Mouse (Mus musculus) limb, embryonic 13.5 days (tissue): Measurements from ENCODE around the gene Mfap2. TPM values are rescaled to one million over a fixed set of nuclear protein-coding genes. Genes with fewer than 3 reads are reported as not detected.

Experiments used
- ATAC-seq: fragments of 200-750 bp; cut with Nextera tagmentation; 2 replicates; pipeline ENCODE4 v1.8.0; 2017; ENCODE audit warnings: low read depth, moderate number of reproducible peaks, moderate TSS enrichment; ENCODE audit not compliant: low FRiP score
- H3K27ac ChIP-seq: fragments of 300-500 bp; sonication (generic); 2 replicates; pipeline ENCODE4 v1.5.1; 2015; ENCODE audit warnings: inconsistent platforms, mild to moderate bottlenecking, moderate library complexity
- H3K27me3 ChIP-seq: fragments of 300-500 bp; sonication (generic); 2 replicates; pipeline ENCODE4 v1.6.1; 2015; ENCODE audit warnings: mild to moderate bottlenecking, inconsistent platforms
- H3K36me3 ChIP-seq: fragments of 300-500 bp; sonication (generic); 2 replicates; pipeline ENCODE4 v1.6.1; 2015; ENCODE audit warnings: inconsistent platforms, mild to moderate bottlenecking, moderate library complexity
- H3K4me1 ChIP-seq: fragments of 300-500 bp; sonication (generic); 2 replicates; pipeline ENCODE4 v1.6.1; 2015; ENCODE audit warnings: inconsistent platforms
- H3K4me2 ChIP-seq: fragments of 300-500 bp; sonication (generic); replicated peaks from 2 replicates; pipeline ENCODE4 v1.6.1; 2015; ENCODE audit warnings: inconsistent platforms, mild to moderate bottlenecking, moderate library complexity
- H3K4me3 ChIP-seq: fragments of 300-500 bp; sonication (generic); 2 replicates; pipeline ENCODE4 v1.5.1; 2015; ENCODE audit warnings: moderate library complexity, mild to moderate bottlenecking, inconsistent platforms
- H3K9ac ChIP-seq: fragments of 300-500 bp; sonication (generic); 2 replicates; pipeline ENCODE4 v1.6.1; 2015; ENCODE audit warnings: mild to moderate bottlenecking, inconsistent platforms
- H3K9me3 ChIP-seq: fragments of 300-500 bp; sonication (generic); 2 replicates; pipeline ENCODE4 v1.6.1; 2016; ENCODE audit warnings: inconsistent platforms
- WGBS: fragments of 180-500 bp; shearing (Covaris S2); methylation state at CpG from one replicate; pipeline ENCODE4 v1.1.7; 2015; 5-methylcytosine and 5-hydroxymethylcytosine counted together
- polyA plus RNA-seq: library from polyadenylated mRNA; unstranded; fragments of >200 nt; fragmentation: Nextera tagmentation; extraction: Ambion mirVana; gene quantifications from 2 replicates; pipeline ENCODE4 v1.2.1, GENCODE M21; 2015

Mfap2 gene
- 757 and 803 TPM in 2 replicates for polyA plus RNA-seq

GRCm38 (mm10) chr4:141010118-141010517 is at the start of gene Mfap2:
Mfap2 (plus strand) TSS chr4:141010418.
- H3K27me3 ChIP-seq = no peaks in the 10 kb centered on the region
- H3K4me1 ChIP-seq = peaks cover 44% of the 10 kb centered on the region
- peak within 1 kb of the TSS; percentile 92 for H3K4me2 ChIP-seq
- no peak for ATAC-seq
- peak within 1 kb of the TSS; percentile 88 for H3K9ac ChIP-seq
- peak within 1 kb of the TSS; percentile 93 for H3K27ac ChIP-seq
- peaks cover 59% of the 10 kb centered on the region for H3K36me3 ChIP-seq
- H3K9me3 ChIP-seq = no peaks in the 10 kb centered on the region
- H3K4me3 ChIP-seq = peak within 1 kb of the TSS; percentile 82
- 12% methylated on average over 7 of the region's 7 CpGs for WGBS

DNA sequence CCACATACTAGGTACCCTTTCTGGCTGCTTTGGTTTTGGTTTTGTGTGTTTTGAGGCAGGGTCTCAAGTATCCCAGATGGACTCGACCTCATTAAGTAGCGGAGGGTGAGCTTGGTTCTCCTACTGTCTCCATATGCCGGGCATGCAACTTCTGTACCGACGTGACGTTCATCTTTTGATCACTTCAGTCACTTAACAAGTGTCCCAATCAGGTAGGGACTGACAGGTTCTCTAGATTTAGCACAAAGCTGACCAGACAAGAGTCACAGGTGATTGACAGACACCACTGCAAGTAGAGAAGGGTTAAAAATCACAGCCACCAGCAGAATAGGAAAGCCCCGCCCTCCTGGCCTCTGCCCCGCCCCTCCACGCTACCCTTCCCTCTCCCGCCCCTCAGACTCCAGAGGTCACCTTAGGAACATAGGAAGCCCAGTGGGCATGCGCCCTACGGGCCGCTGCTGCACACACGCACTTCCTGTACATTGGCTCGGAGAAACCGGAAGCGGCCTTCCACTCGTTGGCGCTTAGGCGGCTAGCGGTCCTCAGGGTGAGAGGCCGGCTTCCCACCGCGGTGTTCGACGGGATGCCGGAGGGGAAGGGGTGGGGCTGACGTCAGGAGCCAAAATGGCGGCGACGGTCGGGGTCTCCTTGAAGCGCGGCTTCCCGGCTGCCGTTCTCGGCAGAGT is 49.3 kb upstream of the Mfap2 start, which contains the start of gene Sdhb:
Gene Sdhb (plus strand): TSS at position 423 of the 686 bp plus-strand sequence.
- Histone ChIP-seq H3K27ac (peak within 1 kb of the TSS; percentile 52; the same call in 1 of the 2 replicates), H3K4me1 (peaks cover 37% of the 10 kb centered on the region), H3K9ac (peak within 1 kb of the TSS; percentile 89), H3K4me2 (peak within 1 kb of the TSS; percentile 84), H3K9me3 (no peaks in the 10 kb centered on the region), H3K27me3 (peaks cover 4% of the 10 kb centered on the region; the same call in 1 of the 2 replicates), H3K4me3 (peak within 1 kb of the TSS; percentile 70), H3K36me3 (no peaks in the 10 kb centered on the region)
- WGBS = 3% methylated on average over 37 of the region's 37 CpGs
- peak; percentile 97 for ATAC-seq

DNA sequence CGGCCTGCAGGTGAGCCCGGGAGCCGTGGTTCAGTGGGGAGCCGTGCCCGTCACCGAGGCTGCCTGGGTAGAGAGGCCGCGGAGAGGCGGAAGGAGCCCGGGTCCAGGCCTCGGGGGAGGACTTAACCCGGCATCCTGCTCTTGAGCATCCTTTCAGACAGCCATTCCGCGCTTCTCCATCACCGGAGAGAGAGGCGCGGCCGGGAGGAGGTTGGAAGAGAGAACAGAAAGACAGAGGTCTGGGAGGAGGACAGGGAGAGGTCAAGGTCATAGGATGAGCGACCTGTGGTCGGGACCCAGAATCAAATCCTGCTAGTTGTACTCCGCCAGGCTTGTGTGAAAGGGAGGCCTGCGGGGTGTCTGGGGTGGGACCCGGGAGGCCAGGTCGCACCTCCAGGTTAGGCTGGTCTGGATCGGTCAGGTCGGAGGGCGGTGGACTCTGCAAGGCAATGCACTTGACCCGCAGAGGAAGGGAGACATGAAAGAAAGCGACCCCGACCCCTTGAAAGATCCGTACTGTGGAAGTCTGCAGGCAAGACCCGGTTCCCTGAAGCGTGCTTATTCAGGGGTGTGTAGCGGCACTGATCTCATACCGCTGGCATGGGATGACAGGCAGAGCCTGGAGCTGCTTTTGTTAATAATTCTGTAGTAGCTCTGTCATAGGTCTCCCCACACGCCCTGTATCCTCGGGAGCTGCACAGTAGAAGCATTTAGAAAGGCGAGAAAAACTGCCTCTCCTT is 48.6 kb upstream of the Mfap2 start:
- no peak for ATAC-seq
- peak overlapping the region; percentile 89 for H3K9ac ChIP-seq
- H3K4me1 ChIP-seq = peaks cover 37% of the 10 kb centered on the region
- H3K27ac ChIP-seq = peak overlapping the region; percentile 52; the same call in 1 of the 2 replicates
- H3K36me3 ChIP-seq = peaks cover 7% of the 10 kb centered on the region
- H3K4me3 ChIP-seq = peak overlapping the region; percentile 70
- 2% methylated on average over 38 of the region's 38 CpGs for WGBS
- H3K9me3 ChIP-seq = no peaks in the 10 kb centered on the region
- peak overlapping the region; percentile 84 for H3K4me2 ChIP-seq
- H3K27me3 ChIP-seq = peaks cover 4% of the 10 kb centered on the region; the same call in 1 of the 2 replicates

GRCm38 (mm10) chr4:140962207-140962909 is 47.9 kb upstream of the Mfap2 start:
- Histone ChIP-seq H3K27ac (no peak overlapping the region), H3K9ac (peak overlapping the region; percentile 89), H3K4me2 (peak overlapping the region; percentile 84), H3K4me3 (peak overlapping the region; percentile 70), H3K36me3 (peaks cover 14% of the 10 kb centered on the region), H3K9me3 (no peaks in the 10 kb centered on the region), H3K4me1 (peaks cover 31% of the 10 kb centered on the region), H3K27me3 (no peaks in the 10 kb centered on the region)
- ATAC-seq = no peak
- 74% methylated on average over 8 of the region's 8 CpGs for WGBS

GRCm38 (mm10) chr4:140962950-140963349 is 47.3 kb upstream of the Mfap2 start:
- Histone ChIP-seq H3K4me3 (peak overlapping the region; percentile 70; the same call in 1 of the 2 replicates), H3K27me3 (no peaks in the 10 kb centered on the region), H3K4me2 (peak overlapping the region; percentile 84; the same call in 1 of the 2 replicates), H3K4me1 (peaks cover 28% of the 10 kb centered on the region), H3K27ac (no peak overlapping the region), H3K36me3 (peaks cover 20% of the 10 kb centered on the region), H3K9me3 (no peaks in the 10 kb centered on the region), H3K9ac (no peak overlapping the region)
- WGBS = 35% methylated on average over 5 of the region's 5 CpGs
- ATAC-seq = no peak

- H3K4me3 ChIP-seq = no peak overlapping the region
- peak overlapping the region; percentile 29; the same call in 1 of the 2 replicates for H3K27ac ChIP-seq
- peaks cover 25% of the 10 kb centered on the region for H3K36me3 ChIP-seq
- no peak overlapping the region for H3K4me2 ChIP-seq
- 78% methylated on average over 9 of the region's 9 CpGs for WGBS
- H3K27me3 ChIP-seq = no peaks in the 10 kb centered on the region
- no peak for ATAC-seq
- peaks cover 28% of the 10 kb centered on the region for H3K4me1 ChIP-seq
- no peaks in the 10 kb centered on the region for H3K9me3 ChIP-seq
- H3K9ac ChIP-seq = no peak overlapping the region
Measured at GRCm38 (mm10) chr4:140963941-140964597, 46.1 kb upstream of the Mfap2 start.

- peak overlapping the region; percentile 29; the same call in 1 of the 2 replicates for H3K27ac ChIP-seq
- H3K9ac ChIP-seq = no peak overlapping the region
- WGBS = 23% methylated on average over 7 of the region's 7 CpGs
- peaks cover 28% of the 10 kb centered on the region for H3K4me1 ChIP-seq
- no peak overlapping the region for H3K4me2 ChIP-seq
- no peaks in the 10 kb centered on the region for H3K9me3 ChIP-seq
- H3K27me3 ChIP-seq = no peaks in the 10 kb centered on the region
- H3K36me3 ChIP-seq = peaks cover 30% of the 10 kb centered on the region
- no peak overlapping the region for H3K4me3 ChIP-seq
- ATAC-seq = no peak
Measured at GRCm38 (mm10) chr4:140964620-140965019, 45.6 kb upstream of the Mfap2 start.

GRCm38 (mm10) chr4:140967386-140968159 is 42.6 kb upstream of the Mfap2 start:
- Histone ChIP-seq H3K9me3 (no peaks in the 10 kb centered on the region), H3K27ac (no peak overlapping the region), H3K4me3 (no peak overlapping the region), H3K27me3 (no peaks in the 10 kb centered on the region), H3K4me2 (no peak overlapping the region), H3K36me3 (peaks cover 59% of the 10 kb centered on the region), H3K9ac (no peak overlapping the region), H3K4me1 (peaks cover 12% of the 10 kb centered on the region)
- ATAC-seq = no peak
- WGBS = 87% methylated on average over 11 of the region's 11 CpGs

- H3K4me1 ChIP-seq = no peaks in the 10 kb centered on the region
- ATAC-seq = no peak
- no peak overlapping the region for H3K4me3 ChIP-seq
- H3K36me3 ChIP-seq = peaks cover 93% of the 10 kb centered on the region
- H3K27ac ChIP-seq = no peak overlapping the region
- WGBS = 89% methylated on average over 13 of the region's 13 CpGs
- H3K4me2 ChIP-seq = no peak overlapping the region
- no peaks in the 10 kb centered on the region for H3K27me3 ChIP-seq
- H3K9me3 ChIP-seq = no peaks in the 10 kb centered on the region
- H3K9ac ChIP-seq = no peak overlapping the region
Measured at GRCm38 (mm10) chr4:140971691-140972090, 38.5 kb upstream of the Mfap2 start.

GRCm38 (mm10) chr4:140974408-140974807 is 35.8 kb upstream of the Mfap2 start:
- H3K36me3 ChIP-seq = peaks cover 99% of the 10 kb centered on the region

GRCm38 (mm10) chr4:140975356-140975755 is 34.9 kb upstream of the Mfap2 start:
- Histone ChIP-seq H3K4me1 (no peaks in the 10 kb centered on the region), H3K27ac (no peak overlapping the region), H3K4me3 (no peak overlapping the region), H3K4me2 (no peak overlapping the region), H3K36me3 (peaks cover 98% of the 10 kb centered on the region), H3K27me3 (no peaks in the 10 kb centered on the region), H3K9me3 (no peaks in the 10 kb centered on the region), H3K9ac (no peak overlapping the region)
- ATAC-seq = no peak
- 95% methylated on average over 7 of the region's 7 CpGs for WGBS

More at GRCm38 (mm10) chr4:140974408-140974807, 35.8 kb upstream of the Mfap2 start:
- Histone ChIP-seq H3K27ac (no peak overlapping the region), H3K4me1 (no peaks in the 10 kb centered on the region), H3K4me3 (no peak overlapping the region), H3K9ac (no peak overlapping the region), H3K9me3 (no peaks in the 10 kb centered on the region), H3K4me2 (no peak overlapping the region), H3K27me3 (no peaks in the 10 kb centered on the region)
- ATAC-seq = no peak
- WGBS = 96% methylated on average over 6 of the region's 6 CpGs
